Mouse (Mus musculus) erythroblast, embryonic 14.5 days (primary cell): ENCODE results near the gene Itga8. TPM values are rescaled to one million over a fixed set of nuclear protein-coding genes. Genes with fewer than 3 reads are reported as not detected.

Experiments
- H3K27me3 ChIP-seq: 2 replicates; pipeline ENCODE4 v1.6.1; 2012; ENCODE audit warnings: inconsistent platforms; ENCODE audit not compliant: control insufficient read depth
- H3K36me3 ChIP-seq: 2 replicates; pipeline ENCODE4 v1.6.1; 2012; ENCODE audit warnings: mild to moderate bottlenecking, inconsistent platforms; ENCODE audit not compliant: control insufficient read depth
- H3K4me1 ChIP-seq: 2 replicates; pipeline ENCODE4 v1.6.1; 2012; ENCODE audit warnings: inconsistent platforms; ENCODE audit not compliant: control insufficient read depth
- H3K4me3 ChIP-seq: replicated peaks from 2 replicates; pipeline ENCODE3; 2012; ENCODE audit warnings: moderate library complexity, mild to moderate bottlenecking, inconsistent platforms
- H3K9me3 ChIP-seq: 2 replicates; pipeline ENCODE4 v1.6.1; 2012; ENCODE audit warnings: low read length, inconsistent platforms, mixed read lengths; ENCODE audit not compliant: control insufficient read depth
- GATA1 ChIP-seq: IDR thresholded peaks from 2 replicates; pipeline ENCODE4 v1.6.1; 2012; ENCODE audit warnings: low read length, inconsistent platforms, mixed read lengths
- TAL1 ChIP-seq: IDR thresholded peaks from 3 replicates; pipeline ENCODE4 v1.6.1; 2012; ENCODE audit warnings: low read length, inconsistent platforms, mixed read lengths
- polyA plus RNA-seq: library from polyadenylated mRNA; stranded (reverse); fragments of >175 nt; gene quantifications from 2 replicates; pipeline ENCODE4 v1.2.3, GENCODE M21; 2012

Itga8 gene
- polyA plus RNA-seq, 1 experiment, result not detected

DNA sequence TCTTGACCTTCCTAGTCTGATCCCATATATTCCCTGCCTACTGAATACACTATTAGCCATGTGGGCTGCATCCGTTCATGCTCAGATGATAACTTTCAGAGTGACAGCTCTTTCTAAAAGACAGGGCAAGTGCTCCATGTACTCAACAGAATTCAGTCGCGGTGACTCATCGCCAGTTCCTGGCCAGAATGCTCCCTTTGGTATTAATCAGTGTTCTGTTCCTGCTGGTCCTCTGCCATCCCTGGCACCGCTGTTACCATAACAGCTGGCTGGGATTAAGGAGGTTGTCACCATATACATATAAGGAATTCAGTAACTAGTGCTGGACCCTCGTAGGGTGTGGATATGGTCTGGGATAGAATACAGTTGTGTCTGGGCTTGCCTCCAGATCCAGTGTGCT lies 23.7 kb upstream of the Itga8 start:
- peaks cover 11% of the 10 kb centered on the region for H3K4me1 ChIP-seq
- TF ChIP-seq GATA1 (no peak), TAL1 (no peak)
- H3K9me3 ChIP-seq, result no peaks in the 10 kb centered on the region
- no peaks in the 10 kb centered on the region for H3K27me3 ChIP-seq
- no peak overlapping the region for H3K4me3 ChIP-seq
- H3K36me3 ChIP-seq, result no peaks in the 10 kb centered on the region

- no peaks in the 10 kb centered on the region for H3K36me3 ChIP-seq
These were observed 19.2 kb upstream of the Itga8 start for GRCm38 (mm10) chr2:12320914-12321313.

GRCm38 (mm10) chr2:12318715-12319114 lies 17.0 kb upstream of the Itga8 start:
- TF ChIP-seq TAL1 (no peak), GATA1 (no peak)
- Histone ChIP-seq H3K27me3 (no peaks in the 10 kb centered on the region), H3K4me1 (no peaks in the 10 kb centered on the region; the same call in 1 of the 2 replicates), H3K36me3 (no peaks in the 10 kb centered on the region), H3K9me3 (no peaks in the 10 kb centered on the region), H3K4me3 (no peak overlapping the region)

More at GRCm38 (mm10) chr2:12320914-12321313, 19.2 kb upstream of the Itga8 start:
- no peak overlapping the region for H3K4me3 ChIP-seq
- no peaks in the 10 kb centered on the region for H3K9me3 ChIP-seq
- no peaks in the 10 kb centered on the region for H3K27me3 ChIP-seq
- no peak for TF ChIP-seq GATA1
- TF ChIP-seq TAL1, result no peak
- H3K4me1 ChIP-seq, result no peaks in the 10 kb centered on the region; the same call in 1 of the 2 replicates

DNA sequence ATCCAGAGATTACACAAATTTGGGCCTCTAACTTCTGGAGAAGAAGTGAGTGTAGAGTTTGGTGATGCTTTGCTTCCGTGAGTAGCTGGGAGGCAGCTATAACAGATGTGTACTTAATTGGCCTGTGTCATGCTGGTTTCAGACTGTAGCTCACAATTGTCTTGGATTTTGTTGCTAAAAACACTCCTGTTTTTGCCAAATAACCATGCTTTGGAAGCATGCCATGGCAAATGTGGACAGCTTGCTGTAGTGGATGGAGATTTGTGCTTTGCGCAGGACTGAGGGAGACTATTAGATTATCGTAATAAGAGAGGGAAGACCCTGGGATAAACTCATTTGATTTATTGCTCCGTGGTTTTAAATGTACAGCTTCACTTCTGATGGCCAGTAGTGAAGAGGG lies 16.3 kb upstream of the Itga8 start:
- H3K9me3 ChIP-seq, result no peaks in the 10 kb centered on the region
- H3K4me1 ChIP-seq, result no peaks in the 10 kb centered on the region; the same call in 1 of the 2 replicates
- no peak for TF ChIP-seq TAL1
- H3K27me3 ChIP-seq, result no peaks in the 10 kb centered on the region
- H3K4me3 ChIP-seq, result no peak overlapping the region
- no peaks in the 10 kb centered on the region for H3K36me3 ChIP-seq

DNA sequence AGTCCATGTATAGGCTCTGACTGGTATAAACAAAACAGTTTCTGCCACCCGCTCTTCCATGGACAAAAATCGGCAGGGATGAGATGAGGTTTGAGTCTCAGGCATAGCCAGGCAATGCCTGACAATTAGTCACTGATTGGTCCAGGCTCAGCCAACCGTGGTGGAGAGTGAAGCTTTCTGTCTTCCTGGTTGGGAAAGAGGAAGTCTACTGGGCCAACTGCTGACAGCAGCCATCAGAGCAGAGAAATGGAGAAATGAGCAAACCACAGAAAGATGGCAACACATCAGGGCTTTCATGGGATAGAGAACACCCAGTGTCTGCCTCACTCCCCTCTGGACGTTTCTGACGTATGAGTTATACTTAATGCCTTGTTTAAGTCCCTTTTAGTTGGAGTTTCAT lies 15.6 kb upstream of the Itga8 start:
- no peaks in the 10 kb centered on the region for H3K9me3 ChIP-seq
- H3K36me3 ChIP-seq, result no peaks in the 10 kb centered on the region
- no peaks in the 10 kb centered on the region; the same call in 1 of the 2 replicates for H3K4me1 ChIP-seq
- H3K27me3 ChIP-seq, result no peaks in the 10 kb centered on the region
- TF ChIP-seq GATA1, result no peak
- no peak for TF ChIP-seq TAL1
- no peak overlapping the region for H3K4me3 ChIP-seq

DNA sequence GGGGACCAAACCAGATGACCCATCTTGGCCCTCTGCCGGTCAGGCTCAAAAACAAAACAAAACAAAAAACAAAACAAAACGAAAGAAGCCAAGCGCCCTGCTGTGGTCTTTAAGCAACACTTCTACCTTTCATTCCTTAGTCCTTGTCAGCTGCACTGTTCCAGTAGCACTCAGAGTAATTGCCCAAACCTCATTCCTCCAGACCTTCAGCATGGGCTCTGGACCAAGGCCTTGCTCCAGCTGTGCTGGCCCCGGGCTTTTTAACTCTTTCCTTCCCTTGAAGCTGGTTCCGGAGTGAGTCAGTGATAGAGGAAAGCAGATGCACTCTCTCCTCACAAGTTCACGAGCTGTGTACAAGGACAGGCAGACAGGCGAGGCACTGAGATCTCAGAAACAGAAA lies 14.6 kb upstream of the Itga8 start:
- no peaks in the 10 kb centered on the region for H3K9me3 ChIP-seq
- H3K4me3 ChIP-seq, result no peak overlapping the region
- TF ChIP-seq TAL1 (no peak), GATA1 (no peak)
- no peaks in the 10 kb centered on the region; the same call in 1 of the 2 replicates for H3K4me1 ChIP-seq
- H3K36me3 ChIP-seq, result no peaks in the 10 kb centered on the region
- no peaks in the 10 kb centered on the region for H3K27me3 ChIP-seq

DNA sequence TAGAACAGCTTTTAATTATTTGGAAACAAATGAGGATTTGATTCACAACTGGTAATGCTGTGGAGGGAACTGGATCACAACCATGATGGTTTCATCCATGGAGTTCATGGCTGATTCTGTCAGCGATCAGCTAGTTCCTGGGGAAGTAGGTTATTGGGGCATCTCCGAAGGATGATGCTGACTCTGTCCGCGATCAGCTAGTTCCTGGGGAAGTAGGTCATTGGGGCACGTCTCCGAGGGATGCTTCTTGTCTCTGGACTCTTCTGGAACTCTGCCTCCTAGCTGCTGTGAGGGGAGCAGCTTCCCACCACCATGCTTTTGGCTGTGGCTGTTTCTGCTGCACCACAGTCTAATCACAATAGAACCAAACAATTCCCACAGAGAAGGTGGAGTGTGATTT lies 12.3 kb upstream of the Itga8 start:
- no peaks in the 10 kb centered on the region for H3K27me3 ChIP-seq
- no peaks in the 10 kb centered on the region for H3K36me3 ChIP-seq
- TF ChIP-seq GATA1, result no peak
- TF ChIP-seq TAL1, result no peak
- no peaks in the 10 kb centered on the region for H3K9me3 ChIP-seq
- H3K4me1 ChIP-seq, result no peaks in the 10 kb centered on the region; the same call in 1 of the 2 replicates
- H3K4me3 ChIP-seq, result no peak overlapping the region

DNA sequence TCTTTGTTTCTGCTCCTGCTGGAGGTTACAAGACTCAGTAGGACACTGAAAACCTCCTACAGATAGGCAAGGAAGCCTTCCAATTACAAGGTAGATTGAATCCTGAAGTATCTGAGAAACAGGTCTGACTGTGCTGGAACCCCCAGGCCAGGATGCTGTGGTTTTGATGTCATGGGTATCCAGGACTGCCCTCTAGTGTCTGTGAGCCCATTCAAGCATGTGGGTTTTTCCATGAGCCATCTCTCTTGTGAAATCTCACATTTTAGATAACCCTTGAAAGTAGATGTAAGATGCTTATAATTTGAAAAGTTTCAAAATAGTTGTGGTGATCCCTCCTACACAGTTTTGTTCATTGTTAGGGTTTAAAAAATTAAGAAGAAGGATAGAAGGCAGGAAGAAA lies 6.7 kb upstream of the Itga8 start:
- no peak for TF ChIP-seq GATA1
- Histone ChIP-seq H3K27me3 (peaks cover 10% of the 10 kb centered on the region), H3K36me3 (no peaks in the 10 kb centered on the region), H3K4me3 (no peak overlapping the region), H3K9me3 (no peaks in the 10 kb centered on the region), H3K4me1 (no peaks in the 10 kb centered on the region)

GRCm38 (mm10) chr2:12307311-12307710 lies 5.6 kb upstream of the Itga8 start:
- no peak overlapping the region for H3K4me3 ChIP-seq
- H3K27me3 ChIP-seq, result peaks cover 20% of the 10 kb centered on the region

DNA sequence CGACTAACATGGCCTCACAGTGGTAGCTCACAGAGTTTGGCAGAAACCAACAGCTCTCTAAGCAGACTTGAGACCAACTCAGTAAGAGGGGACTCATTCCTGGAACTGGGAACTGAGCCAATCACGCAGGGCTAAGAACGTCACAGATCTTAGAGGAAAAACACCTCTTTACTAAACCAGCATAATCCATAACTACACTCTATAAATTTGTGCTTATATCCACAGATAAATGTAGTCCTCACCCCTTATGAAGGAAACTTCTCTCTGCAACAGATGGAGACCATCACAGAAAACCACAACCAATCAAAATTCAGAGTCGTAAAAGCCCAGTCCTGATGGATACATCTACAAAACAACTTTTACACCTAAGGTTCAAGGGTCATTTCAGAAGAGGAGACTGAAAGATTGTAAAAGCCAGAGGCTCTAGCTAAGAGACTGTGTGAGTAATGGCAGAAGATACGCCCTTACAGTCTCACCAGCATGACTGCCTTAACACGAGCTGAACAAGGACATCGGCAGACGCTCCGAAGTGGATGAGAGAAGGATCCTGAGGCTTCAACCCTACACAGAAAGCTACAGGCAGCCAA lies 3.4 kb upstream of the Itga8 start:
- Histone ChIP-seq H3K36me3 (no peaks in the 10 kb centered on the region), H3K4me1 (peaks cover 7% of the 10 kb centered on the region), H3K4me3 (no peak overlapping the region), H3K9me3 (no peaks in the 10 kb centered on the region), H3K27me3 (peaks cover 42% of the 10 kb centered on the region)
- TF ChIP-seq TAL1 (no peak), GATA1 (no peak)

More at GRCm38 (mm10) chr2:12307311-12307710, 5.6 kb upstream of the Itga8 start:
- TF ChIP-seq GATA1 (no peak), TAL1 (no peak)
- Histone ChIP-seq H3K36me3 (no peaks in the 10 kb centered on the region), H3K9me3 (no peaks in the 10 kb centered on the region), H3K4me1 (no peaks in the 10 kb centered on the region)
